Mouse (Mus musculus): Measurements from ENCODE around the gene Mipol1.

GRCm38 (mm10) chr12:57307337-57307736 lies 77.1 kb downstream of the Mipol1 start:
- TF ChIP-seq CTCF (conservative IDR thresholded peaks at IDR 0.05; ENCODE audit: insufficient read depth, insufficient read length, low read depth, low read length), result no peak
- TF ChIP-seq POLR2A (IDR thresholded peaks at IDR 0.05; ENCODE audit: low read depth, low read length), result no peak

Data from kidney, adult 2 months (tissue).